Mouse (Mus musculus) gastrocnemius, adult 8-10 months (tissue): ENCODE measurements around the gene Fam155a. TPM values are rescaled to one million over a fixed set of nuclear protein-coding genes. Genes with fewer than 3 reads are reported as not detected.

Experiments used
- DNase-seq, 2 experiments: peaks; one replicate each; pipeline ENCODE4 v3.0.0; 2022; ENCODE audit warnings: low spot score in 2 of 2
- total RNA-seq, 4 experiments: library from RNA; stranded (reverse); gene quantifications; 2 replicates each; pipeline ENCODE4 v1.2.4; 2022

Fam155a gene
- total RNA-seq, 4 experiments from 2014 or later, result 0.19 TPM; not detected in 3

- no peak for DNase-seq
Measured at GRCm38 (mm10) chr8:9493557-9494224, 277.3 kb downstream of the Fam155a start.

DNA sequence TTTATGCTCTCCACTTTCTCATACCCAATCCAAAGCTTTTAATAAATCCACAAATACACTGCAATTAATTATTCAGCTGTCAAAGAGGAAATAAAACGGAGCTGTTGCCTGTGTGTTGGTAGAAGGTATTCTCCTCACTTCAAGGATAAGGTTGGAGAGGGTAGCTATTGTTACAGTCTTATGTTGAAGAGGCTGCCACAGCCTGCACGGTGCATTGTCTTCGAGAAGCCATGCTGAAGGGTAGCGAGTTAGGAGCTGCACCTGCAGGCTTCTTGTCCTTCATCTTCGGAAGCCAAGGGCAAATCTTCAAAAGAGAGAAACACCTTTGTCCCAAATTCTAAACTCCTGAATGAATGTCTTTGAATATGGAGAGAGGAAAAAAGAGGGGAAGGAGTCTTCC, 288.4 kb downstream of the Fam155a start:
- DNase-seq, result no peak

- DNase-seq, result no peak
Measured at GRCm38 (mm10) chr8:9471290-9471689, 299.7 kb downstream of the Fam155a start.

- DNase-seq, result no peak
Measured at GRCm38 (mm10) chr8:9470114-9470513, 300.8 kb downstream of the Fam155a start.

GRCm38 (mm10) chr8:9461111-9461510, 309.9 kb downstream of the Fam155a start:
- no peak for DNase-seq

- DNase-seq, result no peak
Measured at GRCm38 (mm10) chr8:9460707-9461106, 310.3 kb downstream of the Fam155a start.

DNA sequence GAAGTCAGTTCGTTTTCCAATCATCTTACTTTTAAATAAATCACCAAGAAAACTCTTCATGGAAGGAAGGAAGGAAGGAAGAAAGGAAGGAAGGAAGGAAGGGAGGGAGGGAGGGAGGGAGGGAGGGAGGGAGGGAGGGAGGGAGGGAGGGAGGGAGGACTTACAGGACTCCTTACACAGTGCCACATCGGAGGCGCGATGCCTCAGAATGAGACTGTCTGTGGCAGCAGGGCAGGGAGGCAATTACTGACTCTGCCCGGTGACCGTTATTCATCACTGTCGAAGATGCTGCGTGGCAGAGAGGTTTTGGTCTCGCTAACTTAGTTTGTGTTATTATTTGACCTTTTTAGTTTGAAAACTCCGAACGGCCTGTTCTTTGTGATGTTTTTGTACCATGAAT, 312.3 kb downstream of the Fam155a start:
- DNase-seq, result no peak

DNA sequence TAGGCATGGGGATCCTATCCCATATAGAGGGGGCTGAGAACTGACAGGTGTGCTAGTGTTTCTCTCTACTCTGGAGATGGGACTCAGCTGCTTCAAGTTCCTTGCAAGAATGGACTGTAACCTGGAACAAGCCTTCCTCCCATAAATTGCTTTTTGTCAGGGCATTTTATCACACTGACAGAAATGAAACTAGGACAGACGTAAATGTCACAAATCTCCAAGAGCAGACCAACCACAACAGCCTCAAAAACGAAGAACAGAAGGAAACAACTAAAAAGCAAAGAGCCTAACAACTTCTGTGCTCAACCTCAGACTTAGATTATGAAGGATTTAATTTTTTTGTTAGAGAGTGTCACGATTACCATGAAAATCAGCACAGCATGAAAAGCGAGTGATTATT, 315.8 kb downstream of the Fam155a start:
- no peak for DNase-seq

- DNase-seq, result no peak
Measured at GRCm38 (mm10) chr8:9453742-9454141, 317.2 kb downstream of the Fam155a start.

- DNase-seq, result no peak
Measured at GRCm38 (mm10) chr8:9451543-9451942, 319.4 kb downstream of the Fam155a start.

- no peak for DNase-seq
Measured at GRCm38 (mm10) chr8:9448613-9449012, 322.3 kb downstream of the Fam155a start.

GRCm38 (mm10) chr8:9437822-9438221, 333.1 kb downstream of the Fam155a start:
- DNase-seq, result no peak

DNA sequence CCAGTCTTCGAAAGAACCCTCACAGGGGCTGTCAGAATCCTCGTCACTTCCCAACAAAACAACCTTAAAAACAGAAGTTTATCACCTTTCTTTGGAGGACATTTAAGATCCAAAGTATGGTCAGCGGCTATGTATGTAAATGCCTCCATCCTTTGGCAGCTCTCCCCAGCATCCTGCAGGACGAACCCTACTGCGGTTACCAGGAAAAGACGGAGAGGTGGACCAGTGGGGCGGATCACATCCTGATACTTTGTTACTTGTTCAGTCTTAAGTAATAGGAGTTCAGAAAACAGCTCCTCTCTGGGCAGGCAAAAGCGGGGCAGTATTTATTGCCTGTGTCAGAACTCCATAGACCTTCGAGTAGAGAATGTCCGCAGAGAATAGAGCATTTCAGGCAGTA, 335.5 kb downstream of the Fam155a start:
- DNase-seq, result no peak

- no peak for DNase-seq
Measured at GRCm38 (mm10) chr8:9432635-9433372, 338.2 kb downstream of the Fam155a start.

GRCm38 (mm10) chr8:9428846-9429245, 342.1 kb downstream of the Fam155a start:
- no peak for DNase-seq

- no peak for DNase-seq
Measured at GRCm38 (mm10) chr8:9424069-9424468, 346.9 kb downstream of the Fam155a start.

DNA sequence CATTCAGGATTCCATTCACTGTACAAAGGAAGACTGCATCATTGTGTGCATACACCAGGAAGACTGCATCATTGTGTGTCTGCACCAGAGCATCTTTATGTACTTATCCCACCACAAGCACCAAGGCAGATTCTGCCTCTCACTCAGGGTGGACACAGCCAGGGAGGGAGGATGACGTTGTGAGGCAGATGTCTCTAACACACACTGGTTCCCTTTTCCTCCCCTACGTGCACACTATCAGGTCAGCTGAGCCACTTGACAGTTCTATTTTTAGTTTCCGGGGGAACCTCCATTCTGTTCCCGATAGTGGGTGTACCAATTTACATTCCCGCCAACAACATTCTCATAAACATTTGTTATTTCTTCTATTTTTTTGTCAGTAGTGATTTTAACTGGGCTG, 347.4 kb downstream of the Fam155a start:
- DNase-seq, result no peak

DNA sequence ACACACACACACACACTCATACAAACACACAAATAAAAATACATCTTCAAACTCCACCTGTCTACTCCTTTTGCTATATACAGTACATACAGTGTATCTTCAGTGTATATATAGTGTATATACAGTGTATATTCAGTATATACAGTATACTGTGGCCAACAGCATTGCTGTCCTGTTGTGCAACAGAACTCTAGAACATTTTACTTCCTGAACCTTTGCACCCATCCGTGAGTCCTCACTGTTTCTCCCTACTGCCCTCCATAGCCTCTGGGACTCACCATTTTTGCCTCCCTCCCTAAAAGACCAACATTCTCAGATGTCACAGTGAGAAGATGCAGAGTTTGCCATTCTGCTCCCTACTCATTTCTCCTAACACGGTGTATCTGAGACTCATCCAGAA, 347.8 kb downstream of the Fam155a start:
- no peak for DNase-seq

GRCm38 (mm10) chr8:9418856-9419800, 351.8 kb downstream of the Fam155a start:
- DNase-seq, result no peak

DNA sequence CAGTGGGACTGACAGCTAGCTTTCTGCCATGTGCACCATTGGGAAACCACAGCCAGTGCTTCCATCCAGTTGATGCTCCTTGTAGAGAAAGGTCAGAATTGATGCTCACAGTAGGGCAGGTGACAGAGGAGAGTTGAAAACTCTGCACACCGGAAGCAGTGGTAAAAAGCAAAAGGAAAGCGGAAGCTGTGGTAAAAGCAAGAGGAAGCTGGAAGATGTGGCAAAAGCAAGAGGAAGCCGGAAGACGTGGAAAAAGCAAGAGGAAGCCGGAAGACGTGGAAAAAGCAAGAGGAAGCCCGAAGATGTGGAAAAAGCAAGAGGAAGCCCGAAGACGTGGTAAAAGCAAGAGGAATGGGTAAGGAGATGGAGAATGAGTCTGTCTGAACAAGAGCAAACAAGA, 354.8 kb downstream of the Fam155a start:
- no peak for DNase-seq

- no peak for DNase-seq
Measured at GRCm38 (mm10) chr8:9408480-9408879, 362.5 kb downstream of the Fam155a start.

DNA sequence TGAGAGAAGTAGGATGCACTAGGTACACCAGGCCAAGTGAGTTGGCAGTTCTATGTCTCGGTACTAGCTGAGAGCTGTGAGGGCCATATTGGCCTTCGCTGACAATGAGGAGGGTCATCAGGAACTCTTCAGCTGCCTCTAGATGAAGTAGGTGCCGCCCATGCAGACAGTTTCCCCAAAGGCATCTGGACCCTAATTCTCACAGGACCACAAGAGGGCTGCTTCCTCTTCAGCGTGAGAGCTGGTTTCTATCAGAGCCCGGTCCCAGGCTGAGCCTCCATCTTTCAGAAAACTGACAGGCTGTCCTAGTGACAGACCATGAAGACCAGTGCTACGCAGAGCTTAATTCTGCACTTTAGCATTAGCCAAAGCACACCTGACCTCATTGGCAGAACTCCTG, 364.8 kb downstream of the Fam155a start:
- no peak for DNase-seq
